Mouse (Mus musculus) C2C12 (cell line): Measurements from ENCODE around the gene Ift81. TPM values are rescaled to one million over a fixed set of nuclear protein-coding genes. Genes with fewer than 3 reads are reported as not detected.

Experiments used
- H3K27me3 ChIP-seq: one replicate; pipeline ENCODE4 v1.6.1; 2011; ENCODE audit not compliant: control insufficient read depth, insufficient read depth, insufficient read length
- H3K36me3 ChIP-seq: one replicate; pipeline ENCODE4 v1.6.1; 2011; ENCODE audit not compliant: control insufficient read depth, insufficient read depth
- H3K4me3 ChIP-seq: one replicate; pipeline ENCODE4 v1.5.1; 2011; ENCODE audit warnings: mild to moderate bottlenecking, control low read depth; ENCODE audit not compliant: poor library complexity, insufficient read depth, severe bottlenecking
- H3K79me2 ChIP-seq: one replicate; pipeline ENCODE4 v1.6.1; 2011; ENCODE audit not compliant: control insufficient read depth, insufficient read depth
- H3K79me3 ChIP-seq: one replicate; pipeline ENCODE4 v1.6.1; 2011; ENCODE audit warnings: low read depth, control low read depth
- H3ac ChIP-seq: one replicate; pipeline ENCODE3; 2011; ENCODE audit warnings: low read depth; ENCODE audit not compliant: control insufficient read depth, insufficient read length
- CEBPB ChIP-seq: IDR thresholded peaks from one replicate; pipeline ENCODE4 v1.6.1; 2011; ENCODE audit warnings: low read depth, mild to moderate bottlenecking, control low read depth, moderate library complexity
- CTCF ChIP-seq: IDR thresholded peaks from one replicate; pipeline ENCODE4 v1.5.1; 2011; ENCODE audit not compliant: control insufficient read depth, insufficient read depth, insufficient read length
- FOSL1 ChIP-seq: IDR thresholded peaks from one replicate; pipeline ENCODE4 v1.8.0; 2011; ENCODE audit warnings: mild to moderate bottlenecking, low read length; ENCODE audit not compliant: poor library complexity, insufficient read depth, severe bottlenecking
- MAX ChIP-seq: IDR thresholded peaks from one replicate; pipeline ENCODE4 v1.6.1; 2011; ENCODE audit warnings: mild to moderate bottlenecking, control low read depth
- MYOD1 ChIP-seq: IDR thresholded peaks from one replicate; pipeline ENCODE4 v1.6.1; 2011; ENCODE audit warnings: low read depth; ENCODE audit not compliant: control insufficient read depth, insufficient read length
- MYOG ChIP-seq: IDR thresholded peaks from one replicate; pipeline ENCODE4 v1.6.1; 2011; ENCODE audit not compliant: control insufficient read depth, insufficient read length; ENCODE audit errors: extremely low read depth
- USF1 ChIP-seq: IDR thresholded peaks from one replicate; pipeline ENCODE4 v1.6.1; 2011; ENCODE audit warnings: low read depth, mild to moderate bottlenecking, control low read depth, moderate library complexity
- polyA plus RNA-seq: library from polyadenylated mRNA; unstranded; fragments of >200 nt; fragmentation: generic; extraction: Trizol; gene quantifications from one replicate; pipeline ENCODE4 v1.2.1, GENCODE M21; 2012; ENCODE audit warnings: missing spikeins

Ift81 gene
- polyA plus RNA-seq, 1 experiment, result 3.5 TPM

GRCm38 (mm10) chr5:122514127-122514521, 100.2 kb downstream of the Ift81 start:
- H3ac ChIP-seq, result no peak overlapping the region
- H3K36me3 ChIP-seq, result no peaks in the 10 kb centered on the region
- TF ChIP-seq MYOD1 (no peak), USF1 (no peak)
- no peaks in the 10 kb centered on the region for H3K79me3 ChIP-seq
- H3K79me2 ChIP-seq, result no peaks in the 10 kb centered on the region
- H3K27me3 ChIP-seq, result no peaks in the 10 kb centered on the region
- no peak overlapping the region for H3K4me3 ChIP-seq

- Histone ChIP-seq H3ac (no peak overlapping the region), H3K27me3 (no peaks in the 10 kb centered on the region), H3K79me3 (no peaks in the 10 kb centered on the region), H3K79me2 (no peaks in the 10 kb centered on the region), H3K4me3 (no peak overlapping the region), H3K36me3 (no peaks in the 10 kb centered on the region)
- TF ChIP-seq USF1, result no peak
- TF ChIP-seq MYOD1, result no peak
- no peak for TF ChIP-seq FOSL1
Measured at GRCm38 (mm10) chr5:122513421-122514126, 100.7 kb downstream of the Ift81 start.

GRCm38 (mm10) chr5:122512011-122512410, 102.3 kb downstream of the Ift81 start:
- H3K79me2 ChIP-seq, result no peaks in the 10 kb centered on the region
- H3K36me3 ChIP-seq, result no peaks in the 10 kb centered on the region
- H3K27me3 ChIP-seq, result no peaks in the 10 kb centered on the region
- H3K4me3 ChIP-seq, result no peak overlapping the region
- H3K79me3 ChIP-seq, result no peaks in the 10 kb centered on the region
- TF ChIP-seq MYOG (no peak), MAX (no peak), CEBPB (no peak), FOSL1 (no peak), MYOD1 (no peak), CTCF (no peak)
- H3ac ChIP-seq, result no peak overlapping the region

DNA sequence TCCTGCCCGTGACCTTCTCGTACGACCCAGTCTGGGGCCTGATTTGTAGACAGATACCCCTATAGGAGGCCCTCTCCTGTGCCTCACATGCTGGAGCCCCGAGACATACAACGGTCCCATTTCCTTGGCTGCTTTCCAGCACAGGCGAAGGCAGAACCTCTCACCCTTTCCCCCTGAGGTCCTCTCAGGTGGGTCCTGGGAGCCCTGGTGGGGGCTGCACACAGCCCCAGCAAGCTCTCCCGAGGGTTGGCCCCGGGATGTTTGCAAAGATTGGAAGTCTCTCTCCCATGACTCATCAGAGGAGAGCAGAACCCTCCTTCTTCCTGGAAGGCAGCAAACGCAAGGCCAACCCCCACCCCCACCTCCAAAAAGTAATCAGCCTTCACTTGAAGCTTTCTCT, 102.9 kb downstream of the Ift81 start:
- Histone ChIP-seq H3K79me2 (no peaks in the 10 kb centered on the region), H3K4me3 (no peak overlapping the region), H3K79me3 (no peaks in the 10 kb centered on the region), H3ac (no peak overlapping the region), H3K36me3 (no peaks in the 10 kb centered on the region), H3K27me3 (no peaks in the 10 kb centered on the region)
- no peak for TF ChIP-seq MYOG
- TF ChIP-seq CEBPB, result no peak
- no peak for TF ChIP-seq MAX
- no peak for TF ChIP-seq CTCF
- no peak for TF ChIP-seq FOSL1
- no peak for TF ChIP-seq USF1
- TF ChIP-seq MYOD1, result no peak

- TF ChIP-seq USF1 (no peak), CEBPB (no peak), FOSL1 (no peak), MYOD1 (no peak), CTCF (no peak), MAX (no peak), MYOG (no peak)
- no peaks in the 10 kb centered on the region for H3K27me3 ChIP-seq
- no peaks in the 10 kb centered on the region for H3K79me3 ChIP-seq
- no peaks in the 10 kb centered on the region for H3K79me2 ChIP-seq
- no peak overlapping the region for H3ac ChIP-seq
- H3K4me3 ChIP-seq, result no peak overlapping the region
- H3K36me3 ChIP-seq, result no peaks in the 10 kb centered on the region
Measured at GRCm38 (mm10) chr5:122510651-122511157, 103.6 kb downstream of the Ift81 start.

DNA sequence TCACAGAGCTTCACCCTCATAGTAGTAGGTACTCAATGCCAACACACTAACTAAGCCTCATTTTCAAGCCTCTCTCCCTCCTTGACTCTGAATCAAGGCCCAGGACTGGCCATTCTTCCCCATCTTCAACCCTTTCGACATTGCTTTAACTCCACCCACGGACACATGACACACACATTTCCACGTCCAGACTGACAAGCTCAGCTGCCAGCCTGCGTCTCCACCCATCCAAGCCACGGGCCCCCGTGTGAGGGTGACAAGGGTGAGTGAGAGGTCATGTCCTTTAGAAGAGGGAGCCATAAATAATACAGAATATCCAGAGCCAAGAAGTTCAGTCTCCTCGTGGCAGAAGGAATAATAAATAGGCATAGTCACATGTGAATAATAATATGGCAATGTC, 104.7 kb downstream of the Ift81 start:
- no peaks in the 10 kb centered on the region for H3K36me3 ChIP-seq
- no peaks in the 10 kb centered on the region for H3K79me2 ChIP-seq
- TF ChIP-seq MYOD1 (no peak), CEBPB (no peak), FOSL1 (no peak), MYOG (no peak), CTCF (no peak)
- H3K27me3 ChIP-seq, result no peaks in the 10 kb centered on the region
- no peak overlapping the region for H3ac ChIP-seq
- no peak overlapping the region for H3K4me3 ChIP-seq
- no peaks in the 10 kb centered on the region for H3K79me3 ChIP-seq
